Mouse (Mus musculus) liver, postnatal 0 days (tissue): ENCODE measurements around the gene Slc17a4.

Experiments
- CTCF ChIP-seq: sonication (generic); IDR thresholded peaks from 2 replicates; pipeline ENCODE4 v1.5.1; 2016; ENCODE audit warnings: antibody characterized with exemption, low read depth
- EP300 ChIP-seq: IDR thresholded peaks from 2 replicates; pipeline ENCODE4 v1.6.1; 2016; ENCODE audit warnings: antibody characterized with exemption, low read depth, mild to moderate bottlenecking

DNA sequence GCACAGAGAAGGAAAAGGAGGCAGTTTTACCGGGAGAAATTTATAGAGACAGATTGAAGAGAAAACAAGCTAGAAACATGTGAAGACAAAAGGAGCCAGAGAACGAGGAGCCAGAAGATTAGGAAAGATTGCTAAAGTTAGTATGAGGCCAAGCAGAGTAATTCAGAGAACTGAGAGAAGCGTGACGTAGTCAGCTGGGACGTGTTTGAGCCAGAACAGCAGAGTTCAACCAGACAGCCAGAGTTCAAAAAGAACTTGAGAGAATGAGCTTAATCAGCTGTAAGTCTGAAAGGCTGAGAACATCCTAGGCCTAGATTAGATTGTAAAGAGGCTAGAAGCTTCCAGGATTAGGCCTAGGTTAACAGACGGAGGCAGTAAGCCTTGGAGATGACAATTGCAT is 25.5 kb upstream of the Slc17a4 start:
- TF ChIP-seq CTCF (no peak), EP300 (no peak)
